Mouse (Mus musculus) 3T3-L1 (cell line): ENCODE measurements around the gene Pmm1.

ENCODE experiments used
- DNase-seq: peaks from one replicate; pipeline ENCODE4 v3.0.0-alpha.2; 2015; ENCODE audit warnings: low read depth, low spot score

Gene Pmm1

DNA sequence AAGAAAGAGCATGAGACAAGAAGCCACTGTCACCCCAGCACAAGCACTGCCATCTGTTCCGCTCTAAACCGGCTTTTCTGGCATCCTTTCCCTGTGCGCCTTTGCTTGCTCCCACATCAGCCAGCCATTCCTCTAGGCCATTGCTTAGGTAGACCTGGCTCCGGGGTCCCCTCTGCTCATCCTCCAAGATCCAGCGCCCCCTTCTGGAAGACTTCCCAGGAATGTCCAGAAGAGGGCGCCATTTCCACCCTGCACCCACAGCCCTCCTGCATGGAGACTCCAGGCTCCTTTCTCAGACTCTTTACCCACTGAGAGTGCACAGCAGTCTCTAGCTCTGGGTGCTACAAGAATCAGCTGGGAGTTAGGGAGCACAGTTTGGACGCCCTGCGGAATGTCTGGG lies 4.3 kb downstream of the Pmm1 start:
- DNase-seq, result peak; percentile 57

DNA sequence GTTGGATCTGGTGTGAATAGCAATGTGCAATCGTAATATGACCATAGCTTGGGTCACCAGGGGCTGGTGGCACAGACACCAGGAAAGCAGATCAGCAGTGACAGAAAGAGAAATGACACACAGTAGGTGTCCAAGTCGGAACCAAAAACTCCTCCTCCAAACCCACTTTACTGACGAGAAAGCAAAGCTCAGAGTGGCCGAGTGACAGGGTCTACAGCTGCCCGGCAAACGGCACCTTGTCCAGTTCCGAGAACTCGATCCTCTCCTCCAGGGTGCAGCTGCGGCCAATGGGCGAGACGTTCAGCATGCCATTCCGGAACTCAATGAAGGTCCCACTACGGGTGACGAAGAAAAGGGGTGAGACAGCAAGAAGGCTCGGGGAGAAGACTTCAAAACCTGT lies 5.3 kb downstream of the Pmm1 start:
- no peak for DNase-seq

DNA sequence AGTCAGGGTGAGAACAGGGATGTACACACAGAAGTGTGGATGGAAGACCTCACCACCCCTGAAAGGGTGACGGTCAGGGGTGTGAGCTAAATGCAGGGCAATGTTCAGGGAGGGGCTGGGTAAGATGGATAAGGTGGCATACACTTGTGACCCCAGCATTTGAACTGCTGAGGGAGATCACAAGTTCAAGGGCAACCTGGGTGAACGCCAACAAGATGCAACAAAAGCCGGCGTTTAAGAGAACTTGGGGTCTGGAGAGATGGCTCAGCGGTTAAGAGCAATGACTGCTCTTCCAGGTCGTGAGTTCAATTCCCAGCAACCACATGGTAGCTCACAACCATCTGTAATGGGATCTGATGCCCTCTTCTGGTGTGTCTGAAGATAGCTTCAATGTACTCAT lies 6.0 kb downstream of the Pmm1 start:
- no peak for DNase-seq

DNA sequence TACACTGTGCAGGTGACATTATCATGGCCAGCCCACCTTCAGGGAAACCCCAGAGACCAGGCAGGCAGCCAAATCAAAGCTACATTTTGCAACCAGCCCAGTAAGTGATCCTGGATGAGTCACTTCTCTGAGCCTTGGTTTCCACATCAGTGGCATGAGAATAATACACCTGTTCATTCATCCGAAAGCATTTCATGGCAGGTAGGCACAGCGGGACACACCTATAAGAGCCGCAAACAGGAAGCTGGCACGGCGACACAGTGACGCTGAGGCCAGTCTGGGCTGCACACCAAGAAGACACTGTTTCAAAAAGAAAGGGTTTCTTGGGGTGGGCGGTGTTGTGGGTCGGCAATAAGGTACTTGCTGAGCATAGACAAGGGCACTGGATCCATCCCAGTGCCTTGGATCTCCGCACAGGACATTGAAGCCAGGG lies 6.6 kb downstream of the Pmm1 start:
- DNase-seq, result no peak

DNA sequence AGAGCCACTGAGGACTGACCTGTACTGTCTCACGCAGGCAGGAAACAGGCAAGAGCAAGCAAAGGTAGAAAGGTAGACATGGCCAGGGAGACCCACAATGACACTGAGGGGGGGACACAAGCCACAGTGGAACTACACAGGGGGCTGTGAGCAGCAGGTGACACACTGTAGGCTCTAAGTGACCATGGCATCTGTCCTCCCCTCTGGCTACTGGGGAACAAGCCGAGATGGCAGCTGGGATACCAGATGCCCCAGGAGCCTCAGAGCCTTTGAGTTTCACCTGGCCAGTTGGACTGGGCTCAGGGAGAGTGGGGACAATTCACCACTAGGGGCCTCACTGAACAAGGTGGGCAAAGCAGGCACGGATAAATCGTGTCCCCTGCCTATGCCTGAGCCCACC lies 8.4 kb downstream of the Pmm1 start:
- no peak for DNase-seq

- DNase-seq, result no peak
These were observed 9.6 kb downstream of the Pmm1 start for GRCm38 (mm10) chr15:81951159-81951558.

GRCm38 (mm10) chr15:81950716-81951115 lies 10.0 kb downstream of the Pmm1 start:
- DNase-seq, result no peak

DNA sequence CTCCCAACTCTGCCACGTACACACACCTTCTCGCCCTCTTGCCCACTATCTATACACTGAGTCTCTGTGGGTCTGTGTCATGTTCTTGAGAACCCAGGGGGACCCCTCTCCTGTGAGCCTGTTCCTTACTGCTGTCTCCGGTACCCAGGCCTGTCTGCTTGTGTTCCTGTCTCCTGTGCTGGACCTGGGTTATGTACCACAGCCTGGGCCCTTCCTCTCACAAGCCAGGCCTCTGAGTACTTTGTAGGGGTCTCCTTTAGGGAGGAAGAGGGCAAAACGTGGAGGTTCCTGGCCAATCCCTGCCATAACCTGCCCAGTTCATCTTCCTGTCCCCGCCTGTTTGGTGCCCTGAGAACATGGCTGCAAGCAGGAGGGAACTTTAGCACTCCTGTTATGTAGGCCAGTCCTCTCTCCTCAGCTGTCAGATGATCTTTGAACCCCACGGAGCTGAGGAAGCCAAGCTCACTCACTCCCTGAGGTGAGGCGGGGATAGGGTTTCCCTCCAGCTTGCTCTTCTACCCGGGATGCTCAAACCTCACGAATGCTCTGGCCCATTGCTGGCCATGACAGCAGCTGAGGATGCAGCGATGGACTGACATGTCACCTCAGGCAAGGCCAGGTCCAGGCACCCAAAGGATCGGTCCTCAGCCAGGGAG lies 11.1 kb downstream of the Pmm1 start:
- no peak for DNase-seq

DNA sequence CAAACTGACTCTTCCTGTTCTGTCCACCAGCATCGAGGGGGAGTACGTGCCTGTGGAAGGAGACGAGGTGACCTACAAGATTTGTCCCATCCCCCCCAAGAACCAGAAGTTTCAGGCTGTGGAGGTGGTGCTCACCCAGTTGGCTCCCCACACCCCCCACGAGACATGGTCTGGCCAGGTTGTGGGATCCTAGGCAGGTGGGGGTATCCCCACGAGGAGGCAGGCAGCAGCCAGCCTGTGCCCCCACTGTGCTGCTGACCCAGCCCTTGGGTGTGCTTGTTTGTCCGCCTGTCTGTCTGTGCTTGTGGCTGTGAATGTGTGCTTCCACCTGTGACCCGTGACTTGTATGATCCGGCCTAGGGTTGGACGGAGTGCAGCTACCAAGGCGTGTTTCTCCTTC lies 11.7 kb downstream of the Pmm1 start:
- no peak for DNase-seq

GRCm38 (mm10) chr15:81943176-81943749 lies 17.5 kb downstream of the Pmm1 start:
- DNase-seq, result no peak

GRCm38 (mm10) chr15:81941010-81941409 lies 19.7 kb downstream of the Pmm1 start:
- no peak for DNase-seq

DNA sequence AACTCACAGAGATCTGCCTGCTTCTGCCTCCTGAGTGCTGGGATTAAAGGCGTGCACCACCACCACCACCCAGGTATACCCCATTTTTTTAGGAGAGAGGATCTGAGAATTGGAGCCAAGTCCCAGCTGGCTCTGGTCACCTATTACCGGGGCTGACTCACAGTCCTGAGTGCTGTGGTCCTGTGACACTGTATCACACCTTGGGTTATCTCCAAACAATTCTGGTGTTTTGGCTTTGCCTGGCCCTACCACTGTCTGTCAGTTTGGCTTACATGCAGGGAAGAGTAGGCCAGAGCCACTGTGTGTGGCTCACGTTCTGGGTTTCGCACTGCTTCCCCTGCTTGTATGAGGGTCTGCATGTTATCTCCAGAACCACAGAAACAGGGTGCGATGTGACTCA lies 20.5 kb downstream of the Pmm1 start:
- DNase-seq, result no peak

DNA sequence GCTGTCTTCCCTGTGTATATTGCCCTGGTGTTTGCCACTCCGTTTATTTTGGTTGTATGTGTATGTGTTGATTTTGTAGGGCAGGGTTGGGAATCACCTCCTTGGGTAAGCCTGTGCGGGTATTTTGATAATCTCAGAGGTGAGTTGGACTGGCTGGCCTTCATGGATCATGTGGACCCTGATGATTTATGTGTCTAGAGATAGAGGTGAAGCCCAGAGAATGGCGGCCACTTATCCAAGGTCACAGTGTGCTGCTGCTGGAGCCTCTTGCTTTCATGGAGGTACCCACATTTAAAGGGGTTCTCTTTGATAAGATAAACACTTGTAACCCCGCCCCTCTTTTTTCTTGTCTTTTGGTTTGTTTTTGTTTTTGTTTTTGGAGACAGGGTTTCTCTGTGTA lies 21.0 kb downstream of the Pmm1 start:
- no peak for DNase-seq

- DNase-seq, result no peak
These were observed 21.5 kb downstream of the Pmm1 start for GRCm38 (mm10) chr15:81939157-81939715.

DNA sequence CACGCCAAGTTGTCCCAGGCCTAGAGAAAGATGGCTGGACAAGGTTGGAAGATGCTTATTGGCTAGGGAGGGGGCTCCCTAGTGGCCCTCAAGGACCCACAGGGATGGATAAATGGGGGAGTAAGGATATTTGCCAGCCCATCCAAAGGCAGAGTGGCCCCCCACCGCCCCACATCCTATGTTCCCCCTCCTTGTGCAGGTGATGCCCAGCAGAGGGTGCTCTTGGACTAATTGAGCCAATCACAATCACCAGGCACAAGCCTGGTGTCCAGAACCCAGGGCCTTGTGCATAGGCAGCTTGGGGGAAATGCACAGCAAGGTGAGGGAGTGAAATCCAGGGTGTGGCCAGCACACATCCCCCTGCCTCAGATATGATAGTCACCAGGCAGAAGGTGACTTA lies 22.5 kb downstream of the Pmm1 start:
- DNase-seq, result peak; percentile 62

- no peak for DNase-seq
These were observed 23.4 kb downstream of the Pmm1 start for GRCm38 (mm10) chr15:81937098-81937972.

- DNase-seq, result no peak
These were observed 24.1 kb downstream of the Pmm1 start, which contains the start of gene Csdc2 for GRCm38 (mm10) chr15:81936679-81937078. Csdc2 (plus strand) TSS chr15:81936759.

DNA sequence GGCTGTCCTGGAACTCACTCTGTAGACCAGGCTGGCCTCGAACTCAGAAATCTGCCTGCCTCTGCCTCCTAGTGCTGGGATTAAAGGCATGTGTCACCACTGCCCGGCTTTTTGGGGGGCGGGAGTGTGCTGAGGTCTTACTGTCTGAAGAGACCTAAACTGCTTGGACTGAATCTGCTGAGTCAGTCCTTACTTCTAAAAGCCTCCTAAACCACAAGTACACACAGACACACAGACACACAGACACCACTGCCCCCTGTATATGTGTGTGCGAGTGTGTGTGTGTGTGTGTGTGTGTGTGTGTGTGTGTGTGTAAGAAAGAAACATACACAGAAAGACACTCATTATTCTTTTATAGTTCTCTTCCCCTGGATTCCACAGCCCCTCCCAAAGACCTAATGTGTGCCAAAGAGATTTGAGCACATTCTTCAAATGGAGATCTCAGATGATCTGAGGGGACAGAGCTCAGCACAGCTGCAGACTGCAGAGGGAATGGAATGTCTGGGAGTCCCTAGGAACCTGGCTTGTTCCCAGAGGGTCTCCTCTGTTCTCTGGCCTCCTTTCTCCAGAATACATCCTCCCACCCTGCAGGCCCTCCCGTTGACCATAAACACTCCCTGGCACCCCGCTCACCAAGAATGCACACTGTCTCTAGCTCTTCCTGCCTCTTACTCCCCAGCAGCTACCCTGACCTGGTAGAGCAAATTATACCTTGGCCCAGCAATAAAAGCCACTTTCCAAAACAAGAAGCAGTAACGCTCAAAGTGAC lies 24.7 kb downstream of the Pmm1 start:
- DNase-seq, result no peak

GRCm38 (mm10) chr15:81933986-81934385 lies 26.7 kb downstream of the Pmm1 start:
- no peak for DNase-seq

- no peak for DNase-seq
These were observed 27.7 kb downstream of the Pmm1 start for GRCm38 (mm10) chr15:81932951-81933470.

DNA sequence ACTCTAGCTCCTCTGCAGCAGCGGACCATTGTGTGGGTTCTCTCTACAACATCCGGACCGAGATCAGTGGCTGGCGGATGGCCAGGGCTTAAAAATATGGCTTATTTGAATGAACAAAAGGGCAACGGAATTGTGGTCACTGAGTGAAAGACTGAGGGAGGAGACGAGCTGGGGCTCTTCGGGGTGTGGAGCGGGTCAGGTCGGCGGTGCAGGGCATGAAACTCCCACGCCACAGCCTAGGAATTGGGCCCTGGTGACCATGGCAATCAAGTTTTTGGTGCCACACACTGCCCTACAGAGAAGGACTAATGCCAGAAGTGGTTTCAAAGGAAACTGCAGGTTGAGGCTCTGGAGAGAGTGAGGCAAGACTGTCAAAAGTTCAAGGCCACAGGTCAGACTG lies 32.5 kb downstream of the Pmm1 start:
- DNase-seq, result peak; percentile 68
